Mouse (Mus musculus): ENCODE data around the gene Aadacl2. TPM values are rescaled to one million over a fixed set of nuclear protein-coding genes. Genes with fewer than 3 reads are reported as not detected.

The Aadacl2 gene
- total and polyA plus RNA-seq, 3 experiments = not detected

DNA sequence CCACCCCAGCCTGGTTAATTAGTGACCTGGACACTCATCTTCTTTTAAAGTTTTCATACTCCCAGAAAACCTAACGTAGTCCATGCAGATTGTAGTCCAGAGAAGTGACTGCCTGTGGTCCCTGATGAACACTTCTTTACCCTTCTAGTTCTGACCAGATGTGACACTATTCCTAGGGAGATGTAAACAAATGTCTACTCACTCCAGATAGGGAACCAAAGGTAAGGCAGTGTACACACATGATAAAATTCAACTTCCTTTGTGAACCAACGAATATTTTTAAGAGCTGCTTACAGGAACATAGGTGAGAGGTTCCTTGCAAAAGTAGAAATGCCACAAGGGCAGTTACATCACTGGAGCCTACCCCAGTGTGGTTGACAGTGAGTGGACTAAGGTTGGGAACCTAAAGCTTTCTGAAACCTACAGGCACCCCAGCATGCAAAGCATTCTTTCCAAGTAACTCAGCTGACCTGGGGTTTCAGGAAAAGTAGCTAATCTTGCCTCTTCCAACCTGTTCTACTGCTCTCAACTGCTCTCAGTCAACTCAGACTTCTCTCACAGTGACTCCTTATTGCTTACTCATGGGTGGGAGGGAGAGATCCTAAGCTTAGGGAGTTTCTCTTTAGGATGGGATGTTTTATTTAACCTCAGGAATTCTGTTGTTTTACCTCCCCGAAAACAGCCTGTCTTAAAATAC lies 46.8 kb downstream of the Aadacl2 start:
- dilution Hi-C loops (cut with MboI; ENCODE audit: extremely low pct_ligation_motif_present, extremely low pct_unique_long_range_greater_than_20kb, low sequenced_read_pairs) (no loop called here), in situ Hi-C loops (cut with MboI; ENCODE audit: low pct_ligation_motif_present, low pct_unique_long_range_greater_than_20kb, low sequenced_read_pairs) (no loop called here)
- no peaks in the 10 kb centered on the region for H3K79me2 ChIP-seq (replicated peaks; ENCODE audit: control insufficient read depth, extremely low read depth, insufficient read depth, poor library complexity, severe bottlenecking)
- no peaks in the 10 kb centered on the region for H3K36me3 ChIP-seq (replicated peaks in 1 of 2; ENCODE audit: control insufficient read depth in 1 of 2, insufficient read depth in 1 of 2, low read length in 1 of 2)
- H3K9ac ChIP-seq (ENCODE audit: insufficient read depth, low read depth) = no peak overlapping the region
- TF ChIP-seq MAX (IDR thresholded peaks at IDR 0.05; ENCODE audit: low read length) (no peak), TBP (conservative IDR thresholded peaks at IDR 0.05; ENCODE audit: low read depth, low read length) (no peak), GABPA (IDR thresholded peaks at IDR 0.05; ENCODE audit: insufficient replicate concordance, low read depth, low read length) (no peak), JUND (conservative IDR thresholded peaks at IDR 0.05; ENCODE audit: low read depth, low read length) (no peak), MEF2A (IDR thresholded peaks at IDR 0.05; ENCODE audit: borderline replicate concordance, low read depth, low read length) (no peak), ETS1 (conservative IDR thresholded peaks at IDR 0.05; ENCODE audit: low read depth, low read length) (no peak), ELF1 (IDR thresholded peaks at IDR 0.05; ENCODE audit: low read depth, low read length) (no peak)
- DNase-seq (ENCODE audit: extremely low read depth) = no peak
- no peak overlapping the region for H3K27ac ChIP-seq (ENCODE audit: insufficient read depth, low read depth)
- no peaks in the 10 kb centered on the region for H3K27me3 ChIP-seq (replicated peaks)
- no peaks in the 10 kb centered on the region for H3K9me3 ChIP-seq (replicated peaks; ENCODE audit: low read length)
- no peak overlapping the region for H3K4me2 ChIP-seq (ENCODE audit: insufficient read depth, low read depth, poor library complexity, severe bottlenecking)
- no peaks in the 10 kb centered on the region for H3K4me1 ChIP-seq (ENCODE audit: control insufficient read depth in 1 of 2, insufficient read depth in 2 of 2)
- H3K4me3 ChIP-seq (replicated peaks in 1 of 3; ENCODE audit: low read depth in 2 of 3, low read length in 2 of 3, poor library complexity in 1 of 3) = no peak overlapping the region

DNA sequence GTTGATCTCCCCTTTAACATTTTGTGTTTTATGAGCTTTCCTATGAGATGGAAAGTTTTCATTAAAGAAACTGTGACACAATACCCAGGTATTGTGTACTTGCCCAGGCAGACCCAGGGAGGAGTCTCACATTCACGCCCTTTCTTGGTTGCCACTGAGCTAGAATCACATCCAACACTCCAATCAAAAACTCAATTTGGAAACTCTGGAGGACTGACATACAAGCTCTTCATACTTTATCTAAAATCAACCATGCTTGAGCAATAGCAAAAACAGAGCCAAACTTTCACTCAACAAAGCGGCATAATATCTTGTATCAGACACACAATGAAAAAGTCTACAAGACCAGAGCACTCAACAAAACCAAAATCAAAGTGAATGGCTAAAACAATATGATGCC lies 47.4 kb downstream of the Aadacl2 start:
- H3K4me3 ChIP-seq (replicated peaks in 1 of 3; ENCODE audit: low read depth in 2 of 3, low read length in 2 of 3, poor library complexity in 1 of 3) = no peak overlapping the region
- dilution Hi-C loops (cut with MboI; ENCODE audit: extremely low pct_ligation_motif_present, extremely low pct_unique_long_range_greater_than_20kb, low sequenced_read_pairs) = no loop called here
- no peaks in the 10 kb centered on the region for H3K36me3 ChIP-seq (replicated peaks in 1 of 2; ENCODE audit: control insufficient read depth in 1 of 2, insufficient read depth in 1 of 2, low read length in 1 of 2)
- no peaks in the 10 kb centered on the region for H3K27me3 ChIP-seq (replicated peaks)
- no peaks in the 10 kb centered on the region for H3K9me3 ChIP-seq (replicated peaks; ENCODE audit: low read length)
- H3K27ac ChIP-seq (ENCODE audit: insufficient read depth, low read depth) = no peak overlapping the region
- no peaks in the 10 kb centered on the region for H3K4me1 ChIP-seq (ENCODE audit: control insufficient read depth in 1 of 2, insufficient read depth in 2 of 2)
- TF ChIP-seq USF1 (IDR thresholded peaks at IDR 0.05; ENCODE audit: low read depth, low read length) (no peak), JUND (conservative IDR thresholded peaks at IDR 0.05; ENCODE audit: low read depth, low read length) (no peak), CTCF (conservative IDR thresholded peaks at IDR 0.05 in 1 of 2, IDR thresholded peaks at IDR 0.05 in 1 of 2; ENCODE audit: low read depth in 2 of 2, low read length in 2 of 2) (no peak), UBTF (IDR thresholded peaks at IDR 0.05; ENCODE audit: low read depth, low read length) (no peak), RAD21 (IDR thresholded peaks at IDR 0.05; ENCODE audit: low read depth, low read length) (no peak), NRF1 (IDR thresholded peaks at IDR 0.05; ENCODE audit: low read depth, low read length) (no peak), USF2 (conservative IDR thresholded peaks at IDR 0.05; ENCODE audit: low read depth, low read length) (no peak), PAX5 (IDR thresholded peaks at IDR 0.05; ENCODE audit: low read length) (no peak), SIN3A (IDR thresholded peaks at IDR 0.05; ENCODE audit: low read length) (no peak), EP300 (IDR thresholded peaks at IDR 0.05; ENCODE audit: low read length) (no peak), MXI1 (IDR thresholded peaks at IDR 0.05; ENCODE audit: low read depth, low read length) (no peak), SMC3 (IDR thresholded peaks at IDR 0.05; ENCODE audit: low read depth, low read length) (no peak), NELFE (IDR thresholded peaks at IDR 0.05; ENCODE audit: low read depth, low read length) (no peak), GABPA (IDR thresholded peaks at IDR 0.05; ENCODE audit: insufficient replicate concordance, low read depth, low read length) (no peak), ZMIZ1 (IDR thresholded peaks at IDR 0.05; ENCODE audit: low read depth, low read length) (no peak), ZC3H11A (IDR thresholded peaks at IDR 0.05; ENCODE audit: low read depth, low read length) (no peak)
- no peak overlapping the region for H3K9ac ChIP-seq (ENCODE audit: insufficient read depth, low read depth)
- no peaks in the 10 kb centered on the region for H3K79me2 ChIP-seq (replicated peaks; ENCODE audit: control insufficient read depth, extremely low read depth, insufficient read depth, poor library complexity, severe bottlenecking)
- no peak for DNase-seq (ENCODE audit: extremely low read depth)
- in situ Hi-C loops (cut with MboI; ENCODE audit: low pct_ligation_motif_present, low pct_unique_long_range_greater_than_20kb, low sequenced_read_pairs) = no loop called here
- no peak overlapping the region for H3K4me2 ChIP-seq (ENCODE audit: insufficient read depth, low read depth, poor library complexity, severe bottlenecking)

Measured in CH12.LX (cell line).